Comparison of ENCODE assay signal across 7 mouse cellular contexts in the genomic region with DNA sequence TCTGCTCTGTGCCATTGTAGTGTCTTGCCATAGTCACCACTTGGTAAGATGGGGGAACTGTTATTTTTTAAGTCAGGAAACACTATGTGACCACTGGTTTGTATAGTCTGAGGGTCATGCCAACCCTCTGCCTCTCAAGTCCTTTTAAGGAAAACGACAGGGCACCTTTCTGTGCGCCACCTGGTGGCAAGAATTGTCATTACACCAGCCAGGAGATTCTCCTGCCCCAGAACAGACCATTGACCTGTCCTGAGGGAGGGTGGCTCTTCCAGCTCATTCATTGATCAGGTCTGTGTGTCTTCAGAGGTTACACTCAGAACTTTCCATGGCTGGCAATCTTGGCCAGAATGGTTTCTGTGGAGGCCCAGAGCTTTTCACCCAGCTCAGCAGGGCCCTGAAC.
DNase-seq lines count a peak whose midpoint lies in the region; ATAC-seq and TF ChIP-seq lines count a peak whose summit lies in the region.

No protein-coding gene starts in this region.

- H3K4me3 ChIP-seq in C2C12 (ENCODE audit: insufficient read depth, poor library complexity, severe bottlenecking) (no peak overlapping the region), G1E (ENCODE audit: low read depth, low read length) (no peak overlapping the region)

- ATAC-seq in G1E (ENCODE audit: extremely low read depth, insufficient number of reproducible peaks, low FRiP score, poor library complexity, severe bottlenecking) = no peak

- H3K27me3 ChIP-seq in C2C12 (ENCODE audit: control insufficient read depth, insufficient read depth, insufficient read length) (no peaks in the 10 kb centered on the region), G1E (ENCODE audit: insufficient read depth, low read length) (no peaks in the 10 kb centered on the region)

- no peaks in the 10 kb centered on the region for H3K36me3 ChIP-seq in C2C12 (ENCODE audit: control insufficient read depth, insufficient read depth)
- H3K36me3 ChIP-seq in G1E (replicated peaks) = no peaks in the 10 kb centered on the region

- H3K4me1 ChIP-seq in G1E (ENCODE audit: insufficient read depth, low read depth, low read length) = no peaks in the 10 kb centered on the region

- peaks cover 93% of the 10 kb centered on the region for H3K9me3 ChIP-seq in G1E (replicated peaks)

- TF ChIP-seq CTCF in C2C12 (IDR thresholded peaks at IDR 0.05; ENCODE audit: control insufficient read depth, insufficient read depth, insufficient read length) (peak; percentile 14), G1E (IDR thresholded peaks at IDR 0.05; ENCODE audit: low read depth, low read length) (peak; percentile 25; the same call in 1 of the 2 replicates)

- no peaks in the 10 kb centered on the region for H3K79me3 ChIP-seq in C2C12 (ENCODE audit: low read depth)

- no peaks in the 10 kb centered on the region for H3K79me2 ChIP-seq in C2C12 (ENCODE audit: control insufficient read depth, insufficient read depth)

- no peak for DNase-seq in G1E (ENCODE audit: low spot score)
- peak; percentile 88 to 92 for DNase-seq in cerebellum, postnatal 10 days
- peak; percentile 86 for DNase-seq in gastrocnemius, postnatal 10 days
- DNase-seq in layer of hippocampus, adult 8-10 months (ENCODE audit: low spot score in 2 of 2) = peak; percentile 11 to 34
- DNase-seq in lung, postnatal 4 days = peak; percentile 49 to 76
- DNase-seq in spleen, postnatal 4 days (ENCODE audit: low spot score in 2 of 2) = peak; percentile 31 to 86

- no peak overlapping the region for H3ac ChIP-seq in C2C12 (ENCODE audit: control insufficient read depth, insufficient read length, low read depth)

TF ChIP-seq in C2C12, 6 proteins besides CTCF, POLR2A, EP300 and RAD21:
- TF ChIP-seq MAX (IDR thresholded peaks at IDR 0.05) = no peak
